Mouse (Mus musculus): ENCODE data around the gene Cic.

- TF ChIP-seq POLR2A (IDR thresholded peaks at IDR 0.05; ENCODE audit: insufficient read depth, low read depth, low read length) (no peak), CTCF (IDR thresholded peaks at IDR 0.05) (no peak)
Observed at GRCm38 (mm10) chr7:25247498-25247897, 20.0 kb upstream of the Cic start.

Data from heart, adult 2 months (tissue).